Mouse (Mus musculus) hindbrain, embryonic 14.5 days (tissue): ENCODE results near the gene Pld2. TPM values are rescaled to one million over a fixed set of nuclear protein-coding genes. Genes with fewer than 3 reads are reported as not detected.

Source experiments
- ATAC-seq: fragments of 200-750 bp; cut with Nextera tagmentation; 2 replicates; pipeline ENCODE4 v1.8.0; 2017; ENCODE audit warnings: moderate number of reproducible peaks, mild to moderate bottlenecking, moderate TSS enrichment, moderate library complexity; ENCODE audit not compliant: low FRiP score
- DNase-seq: peaks from one replicate; pipeline ENCODE4 v3.0.0-alpha.2; 2015; ENCODE audit warnings: low spot score
- H3K27ac ChIP-seq: fragments of 300-500 bp; sonication (generic); 2 replicates; pipeline ENCODE4 v1.5.1; 2014; ENCODE audit warnings: mild to moderate bottlenecking, moderate library complexity
- H3K27me3 ChIP-seq: fragments of 300-500 bp; sonication (generic); 2 replicates; pipeline ENCODE4 v1.6.1; 2014; ENCODE audit warnings: mild to moderate bottlenecking, low read length, mixed read lengths; ENCODE audit not compliant: control insufficient read depth, insufficient read depth
- H3K36me3 ChIP-seq: fragments of 300-500 bp; sonication (generic); replicated peaks from 2 replicates; pipeline ENCODE4 v1.6.1; 2014; ENCODE audit not compliant: control insufficient read depth, insufficient read depth
- H3K4me1 ChIP-seq: fragments of 300-500 bp; sonication (generic); replicated peaks from 2 replicates; pipeline ENCODE4 v1.6.1; 2014; ENCODE audit warnings: antibody characterized with exemption, low read length, mixed read lengths; ENCODE audit not compliant: control insufficient read depth, insufficient read depth
- H3K4me2 ChIP-seq: fragments of 300-500 bp; sonication (generic); replicated peaks from 2 replicates; pipeline ENCODE4 v1.6.1; 2014; ENCODE audit warnings: mild to moderate bottlenecking, moderate library complexity
- H3K4me3 ChIP-seq: fragments of 300-500 bp; sonication (generic); replicated peaks from 2 replicates; pipeline ENCODE4 v1.5.1; 2014; ENCODE audit warnings: mild to moderate bottlenecking, low read length
- H3K9ac ChIP-seq: fragments of 300-500 bp; sonication (generic); 2 replicates; pipeline ENCODE4 v1.6.1; 2014
- H3K9me3 ChIP-seq: fragments of 300-500 bp; sonication (generic); 2 replicates; pipeline ENCODE4 v1.6.1; 2016; ENCODE audit warnings: low read length; ENCODE audit not compliant: control insufficient read depth
- WGBS: fragments of 180-500 bp; shearing (Covaris S2); extraction: QIAGEN DNeasy Blood & Tissue Kit; methylation state at CpG from one replicate; pipeline ENCODE4 v1.1.7; 2014; 5-methylcytosine and 5-hydroxymethylcytosine counted together
- polyA plus RNA-seq: library from polyadenylated mRNA; unstranded; fragments of >200 nt; fragmentation: Nextera tagmentation; extraction: Ambion mirVana; gene quantifications from 2 replicates; pipeline ENCODE4 v1.2.1, GENCODE M21; 2014

Pld2 gene
- polyA plus RNA-seq, 1 experiment from 2014 or later: 14.2 TPM

DNA sequence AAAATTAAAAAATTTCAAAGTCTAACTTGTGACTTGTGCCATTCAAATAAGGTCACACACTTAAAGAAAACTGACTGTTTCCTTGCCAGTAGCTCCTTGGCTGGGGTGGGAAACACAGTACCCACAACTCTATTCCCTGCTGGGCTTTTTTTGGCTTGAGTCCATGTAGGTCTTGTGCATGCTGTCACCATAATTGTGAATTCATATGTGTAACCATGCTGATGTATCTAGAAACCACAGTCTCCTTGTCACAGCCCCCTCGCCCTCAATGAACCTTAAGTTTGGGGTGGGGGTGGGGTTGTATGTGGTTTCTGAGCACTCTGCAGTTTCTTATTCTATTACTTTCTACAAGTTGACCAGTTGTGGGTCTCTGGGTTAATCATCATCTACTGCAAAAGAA is 51.9 kb downstream of the Pld2 start:
- Histone ChIP-seq H3K4me1 (peaks cover 4% of the 10 kb centered on the region; the same call in 1 of the 2 replicates), H3K4me2 (no peak overlapping the region), H3K27ac (no peak overlapping the region), H3K36me3 (no peaks in the 10 kb centered on the region), H3K9me3 (no peaks in the 10 kb centered on the region), H3K9ac (no peak overlapping the region), H3K4me3 (no peak overlapping the region), H3K27me3 (no peaks in the 10 kb centered on the region)
- ATAC-seq: no peak
- 92% methylated on average over 1 of the region's 1 CpGs for WGBS
- DNase-seq: no peak

DNA sequence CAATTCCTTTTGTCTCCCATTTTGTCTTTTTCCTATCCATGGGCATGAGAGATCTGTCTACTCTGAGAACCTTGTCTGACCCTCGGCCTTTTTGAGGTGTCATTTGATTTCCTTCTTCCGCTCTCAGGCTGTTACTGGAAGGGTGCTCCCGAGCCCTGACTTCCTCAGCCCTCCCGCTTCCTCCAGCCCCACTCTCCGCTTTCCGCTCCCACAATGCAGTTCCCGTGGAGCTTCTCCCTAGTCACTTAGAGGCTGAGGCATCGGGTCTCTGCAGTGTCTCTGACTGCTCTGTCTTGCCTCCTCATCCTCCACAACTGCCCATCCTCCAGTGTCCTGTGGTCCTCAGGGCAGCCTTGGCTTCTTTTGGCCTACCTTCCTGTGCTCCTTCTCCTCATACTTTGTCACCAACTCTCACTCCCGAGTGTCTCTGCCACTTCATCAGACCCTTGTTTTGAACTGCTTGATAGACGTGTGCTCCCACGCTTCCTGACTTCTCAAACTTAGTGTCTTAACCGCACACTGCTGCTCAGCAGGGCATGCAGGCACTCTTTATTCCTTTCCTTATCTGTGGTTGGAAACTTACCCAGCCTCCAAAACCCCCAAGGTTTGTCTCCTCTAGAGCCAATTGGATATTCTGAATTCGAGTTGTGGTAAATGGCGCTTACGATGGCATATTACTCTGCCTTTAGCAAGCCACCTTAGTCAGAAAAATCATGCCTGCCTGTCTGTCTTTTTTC is 54.6 kb downstream of the Pld2 start:
- Histone ChIP-seq H3K9me3 (no peaks in the 10 kb centered on the region), H3K36me3 (peaks cover 23% of the 10 kb centered on the region), H3K27me3 (no peaks in the 10 kb centered on the region), H3K4me2 (no peak overlapping the region), H3K4me3 (no peak overlapping the region), H3K27ac (no peak overlapping the region), H3K9ac (no peak overlapping the region), H3K4me1 (peaks cover 4% of the 10 kb centered on the region; the same call in 1 of the 2 replicates)
- WGBS: 90% methylated on average over 15 of the region's 15 CpGs
- DNase-seq (no peak), ATAC-seq (no peak)

DNA sequence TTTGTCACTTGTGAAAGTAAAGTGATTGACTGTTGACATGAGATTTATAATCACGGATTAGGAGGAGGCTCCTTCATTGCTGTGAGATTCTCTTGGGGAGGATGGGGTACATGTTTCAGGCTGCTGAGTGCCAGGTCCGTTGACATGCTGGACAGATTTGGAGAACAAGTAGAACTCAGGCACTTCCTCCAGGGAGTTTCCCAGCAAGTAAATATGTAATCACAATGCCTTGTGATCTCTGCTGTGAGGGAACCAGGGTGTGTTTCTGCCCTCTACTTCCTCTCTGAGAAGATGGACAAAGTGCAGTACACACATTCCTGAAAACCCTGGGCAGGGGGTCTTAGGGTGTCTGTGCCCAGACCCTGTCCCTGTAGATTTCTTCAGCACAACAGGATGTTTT is 55.8 kb downstream of the Pld2 start:
- ATAC-seq: no peak
- H3K27ac ChIP-seq: no peak overlapping the region
- peaks cover 4% of the 10 kb centered on the region; the same call in 1 of the 2 replicates for H3K4me1 ChIP-seq
- H3K4me3 ChIP-seq: no peak overlapping the region
- no peak overlapping the region for H3K4me2 ChIP-seq
- no peaks in the 10 kb centered on the region for H3K9me3 ChIP-seq
- 0 out of 2 replicates have a peak overlapping the region, but pooled peaks have one; percentile 2 for H3K9ac ChIP-seq
- WGBS: 72% methylated on average over 2 of the region's 2 CpGs
- DNase-seq: no peak
- H3K27me3 ChIP-seq: no peaks in the 10 kb centered on the region
- H3K36me3 ChIP-seq: peaks cover 27% of the 10 kb centered on the region

DNA sequence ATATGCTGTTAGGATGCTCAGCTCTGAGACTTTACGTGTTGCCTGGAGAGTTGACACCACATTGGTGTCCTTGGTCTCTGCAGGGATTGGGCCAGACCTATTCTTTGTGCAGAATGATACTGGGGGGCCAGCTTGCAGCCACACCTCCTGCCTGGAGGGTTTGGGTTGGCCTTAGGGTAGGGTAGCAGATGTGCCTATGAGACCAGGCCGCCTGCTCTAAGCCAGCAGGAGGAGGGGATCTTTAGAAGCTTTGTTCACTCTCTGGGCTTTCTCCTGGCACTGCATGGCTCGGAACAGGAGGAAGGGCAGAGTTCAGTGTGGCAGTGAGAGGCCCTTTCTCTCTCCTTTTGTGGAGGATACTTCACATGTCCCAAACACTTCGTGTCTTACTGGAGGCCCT is 56.2 kb downstream of the Pld2 start:
- no peak for DNase-seq
- H3K36me3 ChIP-seq: peaks cover 27% of the 10 kb centered on the region
- H3K4me1 ChIP-seq: peaks cover 4% of the 10 kb centered on the region; the same call in 1 of the 2 replicates
- no peak for ATAC-seq
- H3K27ac ChIP-seq: peak overlapping the region; percentile 33
- 0 out of 2 replicates have a peak overlapping the region, but pooled peaks have one; percentile 2 for H3K9ac ChIP-seq
- no peak overlapping the region for H3K4me2 ChIP-seq
- H3K9me3 ChIP-seq: no peaks in the 10 kb centered on the region
- no peaks in the 10 kb centered on the region for H3K27me3 ChIP-seq
- no peak overlapping the region for H3K4me3 ChIP-seq
- WGBS: 39% methylated on average over 4 of the region's 4 CpGs

DNA sequence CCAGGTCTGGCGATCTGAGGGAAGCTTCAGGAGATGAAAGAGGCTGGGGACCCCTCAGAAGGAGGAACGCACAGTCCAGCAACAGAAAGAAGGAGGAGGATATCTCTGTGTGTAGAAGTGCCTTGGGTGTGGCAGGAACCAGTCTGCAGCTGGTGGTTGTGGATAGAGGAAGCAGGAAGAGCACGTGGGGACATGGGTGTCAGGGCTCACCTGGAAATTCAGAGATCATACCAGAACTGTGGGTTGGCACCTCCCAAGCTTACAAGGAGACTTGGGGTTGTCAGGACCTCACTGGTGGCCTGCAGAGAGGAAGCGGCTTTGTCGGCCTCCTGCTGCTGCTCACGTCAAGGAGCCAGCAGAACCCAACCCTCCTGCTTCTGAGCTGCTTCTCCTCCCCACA is 57.4 kb downstream of the Pld2 start:
- H3K36me3 ChIP-seq: peaks cover 37% of the 10 kb centered on the region
- DNase-seq (no peak), ATAC-seq (no peak)
- no peaks in the 10 kb centered on the region for H3K9me3 ChIP-seq
- no peak overlapping the region for H3K4me3 ChIP-seq
- H3K4me1 ChIP-seq: peaks cover 4% of the 10 kb centered on the region; the same call in 1 of the 2 replicates
- no peak overlapping the region for H3K9ac ChIP-seq
- H3K27ac ChIP-seq: no peak overlapping the region
- 88% methylated on average over 6 of the region's 6 CpGs for WGBS
- no peak overlapping the region for H3K4me2 ChIP-seq
- H3K27me3 ChIP-seq: no peaks in the 10 kb centered on the region

DNA sequence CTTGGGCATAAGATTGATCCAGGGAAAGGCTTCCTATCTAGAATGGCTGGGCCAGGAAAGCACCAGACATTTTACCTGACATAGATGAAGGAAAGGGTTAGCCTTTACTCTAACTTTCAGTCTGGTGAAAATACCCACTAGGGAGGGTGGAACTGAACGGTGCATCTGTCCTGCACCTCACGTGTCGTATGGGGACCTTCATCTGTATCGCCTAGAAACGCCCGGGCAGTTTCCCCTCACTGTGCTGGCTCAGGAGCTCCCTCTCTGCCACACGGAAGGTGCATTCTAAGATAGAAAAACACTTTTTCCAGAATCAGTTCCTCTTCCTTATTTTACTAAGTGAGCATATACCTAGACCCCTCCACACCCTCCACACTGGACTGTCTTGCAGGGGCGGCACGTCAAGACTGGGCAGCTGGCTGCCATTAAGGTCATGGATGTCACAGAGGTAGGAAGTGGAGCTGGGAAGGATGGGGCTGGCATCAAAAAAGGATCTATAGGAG is 58.6 kb downstream of the Pld2 start:
- Histone ChIP-seq H3K4me3 (no peak overlapping the region), H3K27me3 (no peaks in the 10 kb centered on the region), H3K9me3 (no peaks in the 10 kb centered on the region), H3K4me2 (no peak overlapping the region), H3K9ac (no peak overlapping the region), H3K36me3 (peaks cover 47% of the 10 kb centered on the region), H3K27ac (no peak overlapping the region), H3K4me1 (peaks cover 4% of the 10 kb centered on the region; the same call in 1 of the 2 replicates)
- 92% methylated on average over 9 of the region's 9 CpGs for WGBS
- ATAC-seq (no peak), DNase-seq (no peak)

DNA sequence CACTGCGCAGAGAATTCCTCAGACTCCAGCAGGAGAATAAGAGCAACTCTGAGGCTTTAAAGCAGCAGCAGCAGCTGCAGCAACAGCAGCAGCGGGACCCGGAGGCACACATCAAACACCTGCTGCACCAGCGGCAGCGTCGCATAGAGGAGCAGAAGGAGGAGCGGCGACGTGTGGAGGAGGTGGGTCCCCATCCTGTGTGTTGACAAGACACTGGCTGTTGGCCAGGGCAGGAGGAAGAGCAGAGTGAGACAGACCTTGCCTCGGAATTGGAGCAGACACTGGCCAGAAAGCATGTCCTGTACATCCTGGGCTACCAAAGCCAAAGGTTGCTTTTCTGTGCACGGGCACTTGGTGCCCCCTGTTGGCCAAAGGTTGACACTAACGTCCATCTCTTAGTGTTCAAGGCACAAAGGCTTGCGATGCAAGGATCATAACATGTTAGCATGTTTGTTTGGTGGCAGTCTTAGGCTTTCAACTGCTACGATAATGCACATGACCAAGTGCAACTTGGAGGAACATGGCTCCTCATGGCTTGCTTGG is 65.2 kb downstream of the Pld2 start:
- Histone ChIP-seq H3K4me3 (no peak overlapping the region), H3K36me3 (peaks cover 85% of the 10 kb centered on the region), H3K4me1 (no peaks in the 10 kb centered on the region), H3K4me2 (no peak overlapping the region), H3K27ac (no peak overlapping the region), H3K9ac (no peak overlapping the region), H3K27me3 (no peaks in the 10 kb centered on the region), H3K9me3 (no peaks in the 10 kb centered on the region)
- ATAC-seq (0 out of 2 replicates have a peak, but pooled peaks have one; percentile 34), DNase-seq (peak; percentile 84)
- WGBS: 57% methylated on average over 14 of the region's 14 CpGs

DNA sequence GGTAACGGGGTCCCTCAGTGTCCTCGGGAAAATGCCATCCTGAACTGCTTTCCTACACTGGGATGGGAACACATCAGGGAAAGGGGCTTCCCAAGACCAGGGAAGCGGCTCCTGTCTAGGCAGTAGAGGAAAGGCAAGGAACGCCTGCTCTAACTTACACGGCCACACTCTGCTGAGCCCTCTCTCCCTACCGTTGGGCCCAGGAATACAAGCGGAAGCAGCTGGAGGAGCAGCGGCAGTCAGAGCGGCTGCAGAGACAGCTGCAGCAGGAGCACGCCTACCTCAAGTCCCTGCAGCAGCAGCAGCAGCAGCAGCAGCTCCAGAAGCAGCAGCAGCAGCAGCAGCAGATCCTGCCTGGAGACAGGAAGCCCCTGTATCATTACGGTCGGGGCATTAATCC is 66.9 kb downstream of the Pld2 start:
- Histone ChIP-seq H3K27me3 (no peaks in the 10 kb centered on the region), H3K9ac (no peak overlapping the region), H3K4me3 (no peak overlapping the region), H3K27ac (no peak overlapping the region), H3K4me1 (no peaks in the 10 kb centered on the region), H3K4me2 (no peak overlapping the region), H3K36me3 (peaks cover 97% of the 10 kb centered on the region), H3K9me3 (no peaks in the 10 kb centered on the region)
- 75% methylated on average over 12 of the region's 12 CpGs for WGBS
- DNase-seq (no peak), ATAC-seq (no peak)

DNA sequence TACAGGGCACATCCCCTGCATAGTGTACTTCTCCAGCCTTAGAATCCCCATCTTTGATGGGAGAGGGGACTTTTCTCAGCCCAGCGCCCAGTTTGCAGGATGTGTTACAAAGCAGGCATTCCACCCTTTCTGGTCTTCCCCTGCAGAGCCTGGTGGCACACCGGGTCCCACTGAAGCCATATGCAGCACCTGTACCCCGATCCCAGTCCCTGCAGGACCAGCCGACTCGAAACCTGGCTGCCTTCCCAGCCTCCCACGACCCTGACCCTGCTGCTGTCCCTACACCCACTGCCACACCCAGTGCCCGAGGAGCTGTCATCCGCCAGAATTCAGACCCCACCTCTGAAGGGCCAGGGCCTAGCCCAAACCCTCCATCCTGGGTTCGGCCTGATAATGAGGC is 67.7 kb downstream of the Pld2 start:
- ATAC-seq (no peak), DNase-seq (no peak)
- Histone ChIP-seq H3K9ac (no peak overlapping the region), H3K4me3 (no peak overlapping the region), H3K27me3 (no peaks in the 10 kb centered on the region), H3K4me1 (no peaks in the 10 kb centered on the region), H3K9me3 (no peaks in the 10 kb centered on the region), H3K4me2 (no peak overlapping the region), H3K27ac (no peak overlapping the region), H3K36me3 (peaks cover 97% of the 10 kb centered on the region)
- WGBS: 93% methylated on average over 9 of the region's 9 CpGs
